Mouse (Mus musculus): ENCODE results near the gene Cnppd1. TPM values are rescaled to one million over a fixed set of nuclear protein-coding genes. Genes with fewer than 3 reads are reported as not detected.

The Cnppd1 gene
- 40.5 and 43.8 TPM in 2 replicates for polyA plus RNA-seq (2015; fragmentation: Nextera tagmentation; extraction: Ambion mirVana)

GRCm38 (mm10) chr1:75142301-75143261 lies at the start of gene Cnppd1, which contains the start of gene Retreg2:
Cnppd1 (minus strand) TSS chr1:75142711.
Retreg2 (plus strand) TSS chr1:75142778.
- Histone ChIP-seq H3K4me3 (peak within 1 kb of the TSS; percentile 93), H3K36me3 (peaks cover 59% of the 10 kb centered on the region), H3K27ac (peak within 1 kb of the TSS; percentile 97), H3K4me1 (peaks cover 26% of the 10 kb centered on the region), H3K9ac (peak within 1 kb of the TSS; percentile 96), H3K4me2 (peak within 1 kb of the TSS; percentile 95), H3K9me3 (no peaks in the 10 kb centered on the region), H3K27me3 (no peaks in the 10 kb centered on the region)
- ATAC-seq (ENCODE audit: insufficient number of reproducible peaks, insufficient read depth, low FRiP score, low TSS enrichment, low read depth) = peak; percentile 87
- under 1% methylated on average over 90 of the region's 91 CpGs for WGBS

GRCm38 (mm10) chr1:75191622-75192402 lies 49.3 kb upstream of the Cnppd1 start, which contains the start of the genes Ankzf1 and Atg9a:
Ankzf1 (plus strand) TSS chr1:75192151.
Atg9a (minus strand) TSS chr1:75192196.
- Histone ChIP-seq H3K9me3 (no peaks in the 10 kb centered on the region), H3K27me3 (no peaks in the 10 kb centered on the region), H3K4me1 (peaks cover 21% of the 10 kb centered on the region), H3K36me3 (peaks cover 43% of the 10 kb centered on the region), H3K27ac (peak within 1 kb of the TSS; percentile 95), H3K4me2 (peak within 1 kb of the TSS; percentile 90), H3K4me3 (peak within 1 kb of the TSS; percentile 80), H3K9ac (peak within 1 kb of the TSS; percentile 92)
- WGBS = under 1% methylated on average over 56 of the region's 56 CpGs
- ATAC-seq (ENCODE audit: insufficient number of reproducible peaks, insufficient read depth, low FRiP score, low TSS enrichment, low read depth) = peak; percentile 98

GRCm38 (mm10) chr1:75191258-75191621 lies 48.7 kb upstream of the Cnppd1 start:
- Histone ChIP-seq H3K4me2 (peak overlapping the region; percentile 90), H3K36me3 (peaks cover 43% of the 10 kb centered on the region), H3K27ac (peak overlapping the region; percentile 86), H3K4me3 (peak overlapping the region; percentile 80), H3K4me1 (peaks cover 21% of the 10 kb centered on the region), H3K27me3 (no peaks in the 10 kb centered on the region), H3K9me3 (no peaks in the 10 kb centered on the region), H3K9ac (peak overlapping the region; percentile 92)
- no peak; the same call in 1 of the 2 replicates for ATAC-seq (ENCODE audit: insufficient number of reproducible peaks, insufficient read depth, low FRiP score, low TSS enrichment, low read depth)
- WGBS = 44% methylated on average over 5 of the region's 5 CpGs

GRCm38 (mm10) chr1:75190577-75190976 lies 48.1 kb upstream of the Cnppd1 start:
- no peaks in the 10 kb centered on the region for H3K9me3 ChIP-seq

GRCm38 (mm10) chr1:75187914-75188483 lies 45.5 kb upstream of the Cnppd1 start:
- Histone ChIP-seq H3K36me3 (peaks cover 59% of the 10 kb centered on the region), H3K9ac (no peak overlapping the region), H3K4me1 (peaks cover 15% of the 10 kb centered on the region), H3K9me3 (no peaks in the 10 kb centered on the region), H3K27ac (no peak overlapping the region), H3K27me3 (no peaks in the 10 kb centered on the region), H3K4me3 (no peak overlapping the region), H3K4me2 (no peak overlapping the region)
- 82% methylated on average over 2 of the region's 2 CpGs for WGBS
- no peak for ATAC-seq (ENCODE audit: insufficient number of reproducible peaks, insufficient read depth, low FRiP score, low TSS enrichment, low read depth)

More at GRCm38 (mm10) chr1:75190577-75190976, 48.1 kb upstream of the Cnppd1 start:
- peaks cover 43% of the 10 kb centered on the region for H3K36me3 ChIP-seq
- H3K9ac ChIP-seq = peak overlapping the region; percentile 92; the same call in 1 of the 2 replicates
- no peak for ATAC-seq (ENCODE audit: insufficient number of reproducible peaks, insufficient read depth, low FRiP score, low TSS enrichment, low read depth)
- H3K4me3 ChIP-seq = peak overlapping the region; percentile 80
- H3K27me3 ChIP-seq = no peaks in the 10 kb centered on the region
- H3K4me2 ChIP-seq = peak overlapping the region; percentile 90
- WGBS = 75% methylated on average over 2 of the region's 2 CpGs
- no peak overlapping the region for H3K27ac ChIP-seq
- H3K4me1 ChIP-seq = peaks cover 21% of the 10 kb centered on the region

- Histone ChIP-seq H3K9me3 (no peaks in the 10 kb centered on the region), H3K4me3 (no peak overlapping the region), H3K4me2 (no peak overlapping the region), H3K9ac (no peak overlapping the region), H3K4me1 (peaks cover 14% of the 10 kb centered on the region), H3K27ac (no peak overlapping the region), H3K27me3 (no peaks in the 10 kb centered on the region), H3K36me3 (peaks cover 68% of the 10 kb centered on the region)
- no peak for ATAC-seq (ENCODE audit: insufficient number of reproducible peaks, insufficient read depth, low FRiP score, low TSS enrichment, low read depth)
These were observed 44.6 kb upstream of the Cnppd1 start for GRCm38 (mm10) chr1:75187126-75187525.

- no peaks in the 10 kb centered on the region for H3K27me3 ChIP-seq
- no peak for ATAC-seq (ENCODE audit: insufficient number of reproducible peaks, insufficient read depth, low FRiP score, low TSS enrichment, low read depth)
- H3K36me3 ChIP-seq = peaks cover 76% of the 10 kb centered on the region
These were observed 43.0 kb upstream of the Cnppd1 start for GRCm38 (mm10) chr1:75185495-75185894.

GRCm38 (mm10) chr1:75182160-75182559 lies 39.6 kb upstream of the Cnppd1 start:
- Histone ChIP-seq H3K9ac (no peak overlapping the region), H3K27me3 (no peaks in the 10 kb centered on the region), H3K4me2 (no peak overlapping the region), H3K4me3 (no peak overlapping the region), H3K27ac (no peak overlapping the region), H3K9me3 (no peaks in the 10 kb centered on the region), H3K4me1 (peaks cover 21% of the 10 kb centered on the region), H3K36me3 (peaks cover 67% of the 10 kb centered on the region)
- ATAC-seq (ENCODE audit: insufficient number of reproducible peaks, insufficient read depth, low FRiP score, low TSS enrichment, low read depth) = no peak
- 57% methylated on average over 4 of the region's 4 CpGs for WGBS

More at GRCm38 (mm10) chr1:75185495-75185894, 43.0 kb upstream of the Cnppd1 start:
- no peak overlapping the region for H3K4me3 ChIP-seq
- whole genome bisulfite sequencing = 94% methylated on average over 11 of the region's 11 CpGs
- no peaks in the 10 kb centered on the region for H3K9me3 ChIP-seq
- H3K27ac ChIP-seq = no peak overlapping the region
- peaks cover 9% of the 10 kb centered on the region for H3K4me1 ChIP-seq
- 0 out of 2 replicates have a peak overlapping the region, but pooled peaks have one; percentile 16 for H3K9ac ChIP-seq
- H3K4me2 ChIP-seq = no peak overlapping the region

- Histone ChIP-seq H3K4me3 (no peak overlapping the region), H3K36me3 (peaks cover 66% of the 10 kb centered on the region), H3K4me1 (peaks cover 21% of the 10 kb centered on the region), H3K9ac (no peak overlapping the region), H3K27ac (no peak overlapping the region), H3K4me2 (no peak overlapping the region), H3K27me3 (no peaks in the 10 kb centered on the region), H3K9me3 (no peaks in the 10 kb centered on the region)
- 85% methylated on average over 4 of the region's 4 CpGs for WGBS
- ATAC-seq (ENCODE audit: insufficient number of reproducible peaks, insufficient read depth, low FRiP score, low TSS enrichment, low read depth) = no peak
These were observed 38.9 kb upstream of the Cnppd1 start for GRCm38 (mm10) chr1:75181377-75181870.

GRCm38 (mm10) chr1:75180741-75181140 lies 38.2 kb upstream of the Cnppd1 start:
- ATAC-seq (ENCODE audit: insufficient number of reproducible peaks, insufficient read depth, low FRiP score, low TSS enrichment, low read depth) = no peak
- peaks cover 66% of the 10 kb centered on the region for H3K36me3 ChIP-seq
- WGBS = 36% methylated on average over 7 of the region's 7 CpGs

More at GRCm38 (mm10) chr1:75180741-75181140, 38.2 kb upstream of the Cnppd1 start:
- Histone ChIP-seq H3K9ac (0 out of 2 replicates have a peak overlapping the region, but pooled peaks have one; percentile 32), H3K4me1 (peaks cover 21% of the 10 kb centered on the region), H3K4me2 (peak overlapping the region; percentile 100), H3K9me3 (no peaks in the 10 kb centered on the region), H3K27me3 (no peaks in the 10 kb centered on the region), H3K4me3 (peak overlapping the region; percentile 65), H3K27ac (no peak overlapping the region)

Data from embryonic facial prominence, embryonic 13.5 days (tissue).